Mouse (Mus musculus): ENCODE results near the gene Ubash3a. TPM values are rescaled to one million over a fixed set of nuclear protein-coding genes. Genes with fewer than 3 reads are reported as not detected.

The Ubash3a gene
- total RNA-seq, 1 experiment, result 6.7 TPM

- DNase-seq (ENCODE audit: low read depth, low spot score), result no peak
- H3K27ac ChIP-seq (ENCODE audit: insufficient read depth, low read depth, low read length, poor library complexity, severe bottlenecking), result no peak overlapping the region
- H3K9ac ChIP-seq (ENCODE audit: insufficient read depth, low read depth, low read length, poor library complexity, severe bottlenecking), result no peak overlapping the region
- no peaks in the 10 kb centered on the region; the same call in 1 of the 2 replicates for H3K36me3 ChIP-seq (ENCODE audit: control insufficient read depth, insufficient read depth, low read length, poor library complexity, severe bottlenecking)
- TF ChIP-seq CHD2 (IDR thresholded peaks at IDR 0.05; ENCODE audit: low read depth, low read length) (no peak), ZNF384 (IDR thresholded peaks at IDR 0.05; ENCODE audit: low read depth, low read length) (no peak), MAFK (IDR thresholded peaks at IDR 0.05; ENCODE audit: insufficient read depth, low read depth, low read length) (no peak), ZC3H11A (IDR thresholded peaks at IDR 0.05; ENCODE audit: borderline replicate concordance, low read depth, low read length) (no peak), HCFC1 (IDR thresholded peaks at IDR 0.05; ENCODE audit: borderline replicate concordance, insufficient read depth, low read length) (no peak)
- peaks cover 5 to 16% of the 10 kb centered on the region in 2 experiments; a peak in 3 of 4 replicates for H3K4me1 ChIP-seq (ENCODE audit: control insufficient read depth in 2 of 2, insufficient read depth in 2 of 2, low read length in 2 of 2, poor library complexity in 1 of 2)
- no peak overlapping the region for H3K4me3 ChIP-seq (ENCODE audit: insufficient read depth in 1 of 2, low read depth in 1 of 2, low read length in 2 of 2, poor library complexity in 1 of 2, severe bottlenecking in 1 of 2)
- in situ Hi-C loops (cut with MboI; ENCODE audit: low sequenced_read_pairs in 2 of 2, unreplicated experiment in 2 of 2), result no loop called here
- H3K9me3 ChIP-seq (ENCODE audit: control insufficient read depth, insufficient read depth, low read depth, low read length), result no peaks in the 10 kb centered on the region
Observed at GRCm38 (mm10) chr17:31259825-31260224, 52.2 kb downstream of the Ubash3a start.

- Histone ChIP-seq H3K27ac (ENCODE audit: insufficient read depth, low read depth, low read length, poor library complexity, severe bottlenecking) (no peak overlapping the region), H3K36me3 (ENCODE audit: control insufficient read depth, insufficient read depth, low read length, poor library complexity, severe bottlenecking) (no peaks in the 10 kb centered on the region; the same call in 1 of the 2 replicates), H3K4me1 (ENCODE audit: control insufficient read depth in 2 of 2, insufficient read depth in 2 of 2, low read length in 2 of 2, poor library complexity in 1 of 2) (peaks cover 5 to 20% of the 10 kb centered on the region in 2 experiments), H3K4me3 (ENCODE audit: insufficient read depth in 1 of 2, low read depth in 1 of 2, low read length in 2 of 2, poor library complexity in 1 of 2, severe bottlenecking in 1 of 2) (no peak overlapping the region), H3K9ac (ENCODE audit: insufficient read depth, low read depth, low read length, poor library complexity, severe bottlenecking) (no peak overlapping the region), H3K9me3 (ENCODE audit: control insufficient read depth, insufficient read depth, low read depth, low read length) (no peaks in the 10 kb centered on the region)
- no peak for DNase-seq (ENCODE audit: low read depth, low spot score)
- in situ Hi-C loops (cut with MboI; ENCODE audit: low sequenced_read_pairs in 2 of 2, unreplicated experiment in 2 of 2), result no loop called here
- TF ChIP-seq ZNF384 (IDR thresholded peaks at IDR 0.05; ENCODE audit: low read depth, low read length) (peak; percentile 70; the same call in 1 of the 2 replicates), HCFC1 (IDR thresholded peaks at IDR 0.05; ENCODE audit: borderline replicate concordance, insufficient read depth, low read length) (no peak), CHD2 (IDR thresholded peaks at IDR 0.05; ENCODE audit: low read depth, low read length) (no peak)
Observed at GRCm38 (mm10) chr17:31260430-31260829, 52.8 kb downstream of the Ubash3a start.

GRCm38 (mm10) chr17:31261352-31261751 lies 53.7 kb downstream of the Ubash3a start:
- Histone ChIP-seq H3K36me3 (ENCODE audit: control insufficient read depth, insufficient read depth, low read length, poor library complexity, severe bottlenecking) (no peaks in the 10 kb centered on the region; the same call in 1 of the 2 replicates), H3K4me3 (ENCODE audit: insufficient read depth in 1 of 2, low read depth in 1 of 2, low read length in 2 of 2, poor library complexity in 1 of 2, severe bottlenecking in 1 of 2) (no peak overlapping the region), H3K27ac (ENCODE audit: insufficient read depth, low read depth, low read length, poor library complexity, severe bottlenecking) (no peak overlapping the region), H3K4me1 (ENCODE audit: control insufficient read depth in 2 of 2, insufficient read depth in 2 of 2, low read length in 2 of 2, poor library complexity in 1 of 2) (peaks cover 5 to 29% of the 10 kb centered on the region in 2 experiments), H3K9me3 (ENCODE audit: control insufficient read depth, insufficient read depth, low read depth, low read length) (no peaks in the 10 kb centered on the region), H3K9ac (ENCODE audit: insufficient read depth, low read depth, low read length, poor library complexity, severe bottlenecking) (no peak overlapping the region)
- TF ChIP-seq CHD2 (IDR thresholded peaks at IDR 0.05; ENCODE audit: low read depth, low read length) (no peak), HCFC1 (IDR thresholded peaks at IDR 0.05; ENCODE audit: borderline replicate concordance, insufficient read depth, low read length) (no peak), ZC3H11A (IDR thresholded peaks at IDR 0.05; ENCODE audit: borderline replicate concordance, low read depth, low read length) (no peak), ZNF384 (IDR thresholded peaks at IDR 0.05; ENCODE audit: low read depth, low read length) (no peak), MAFK (IDR thresholded peaks at IDR 0.05; ENCODE audit: insufficient read depth, low read depth, low read length) (no peak)
- DNase-seq (ENCODE audit: low read depth, low spot score), result no peak
- in situ Hi-C loops (cut with MboI; ENCODE audit: low sequenced_read_pairs in 2 of 2, unreplicated experiment in 2 of 2), result no loop called here

GRCm38 (mm10) chr17:31262715-31263114 lies 55.0 kb downstream of the Ubash3a start:
- in situ Hi-C loops (cut with MboI; ENCODE audit: low sequenced_read_pairs in 2 of 2, unreplicated experiment in 2 of 2), result no loop called here
- no peak for DNase-seq (ENCODE audit: low read depth, low spot score)
- no peak overlapping the region for H3K27ac ChIP-seq (ENCODE audit: insufficient read depth, low read depth, low read length, poor library complexity, severe bottlenecking)
- no peak overlapping the region for H3K9ac ChIP-seq (ENCODE audit: insufficient read depth, low read depth, low read length, poor library complexity, severe bottlenecking)
- H3K4me1 ChIP-seq (ENCODE audit: control insufficient read depth in 2 of 2, insufficient read depth in 2 of 2, low read length in 2 of 2, poor library complexity in 1 of 2), result peaks cover 5 to 35% of the 10 kb centered on the region in 2 experiments
- no peak for TF ChIP-seq MAFK (IDR thresholded peaks at IDR 0.05; ENCODE audit: insufficient read depth, low read depth, low read length)
- TF ChIP-seq ZC3H11A (IDR thresholded peaks at IDR 0.05; ENCODE audit: borderline replicate concordance, low read depth, low read length), result no peak
- TF ChIP-seq CHD2 (IDR thresholded peaks at IDR 0.05; ENCODE audit: low read depth, low read length), result no peak
- no peak for TF ChIP-seq ZNF384 (IDR thresholded peaks at IDR 0.05; ENCODE audit: low read depth, low read length)
- no peak for TF ChIP-seq HCFC1 (IDR thresholded peaks at IDR 0.05; ENCODE audit: borderline replicate concordance, insufficient read depth, low read length)
- H3K36me3 ChIP-seq (ENCODE audit: control insufficient read depth, insufficient read depth, low read length, poor library complexity, severe bottlenecking), result no peaks in the 10 kb centered on the region; the same call in 1 of the 2 replicates
- H3K9me3 ChIP-seq (ENCODE audit: control insufficient read depth, insufficient read depth, low read depth, low read length), result no peaks in the 10 kb centered on the region
- H3K4me3 ChIP-seq (ENCODE audit: insufficient read depth in 1 of 2, low read depth in 1 of 2, low read length in 2 of 2, poor library complexity in 1 of 2, severe bottlenecking in 1 of 2), result no peak overlapping the region

- no peak for DNase-seq (ENCODE audit: low read depth, low spot score)
- Histone ChIP-seq H3K9me3 (ENCODE audit: control insufficient read depth, insufficient read depth, low read depth, low read length) (no peaks in the 10 kb centered on the region), H3K36me3 (ENCODE audit: control insufficient read depth, insufficient read depth, low read length, poor library complexity, severe bottlenecking) (no peaks in the 10 kb centered on the region), H3K4me3 (ENCODE audit: insufficient read depth in 1 of 2, low read depth in 1 of 2, low read length in 2 of 2, poor library complexity in 1 of 2, severe bottlenecking in 1 of 2) (no peak overlapping the region), H3K4me1 (ENCODE audit: control insufficient read depth in 2 of 2, insufficient read depth in 2 of 2, low read length in 2 of 2, poor library complexity in 1 of 2) (peaks cover 5 to 35% of the 10 kb centered on the region in 2 experiments), H3K27ac (ENCODE audit: insufficient read depth, low read depth, low read length, poor library complexity, severe bottlenecking) (peak overlapping the region; percentile 69; the same call in 1 of the 2 replicates), H3K9ac (ENCODE audit: insufficient read depth, low read depth, low read length, poor library complexity, severe bottlenecking) (no peak overlapping the region)
- in situ Hi-C loops (cut with MboI; ENCODE audit: low sequenced_read_pairs in 2 of 2, unreplicated experiment in 2 of 2), result no loop called here
- TF ChIP-seq HCFC1 (IDR thresholded peaks at IDR 0.05; ENCODE audit: borderline replicate concordance, insufficient read depth, low read length) (no peak), ZC3H11A (IDR thresholded peaks at IDR 0.05; ENCODE audit: borderline replicate concordance, low read depth, low read length) (no peak), MAFK (IDR thresholded peaks at IDR 0.05; ENCODE audit: insufficient read depth, low read depth, low read length) (no peak), ZNF384 (IDR thresholded peaks at IDR 0.05; ENCODE audit: low read depth, low read length) (no peak), CHD2 (IDR thresholded peaks at IDR 0.05; ENCODE audit: low read depth, low read length) (no peak)
Observed at GRCm38 (mm10) chr17:31263770-31264169, 56.1 kb downstream of the Ubash3a start.

All from ES-E14 (cell line).